Mouse (Mus musculus) brain, embryonic 14.5 days (tissue): ENCODE results near the gene BC034090.

Experiments used
- CTCF ChIP-seq: fragments of 200-500 bp; IDR thresholded peaks from 2 replicates; pipeline ENCODE4 v1.5.1; 2012; ENCODE audit warnings: inconsistent platforms, mild to moderate bottlenecking, moderate library complexity, borderline replicate concordance; ENCODE audit not compliant: insufficient read depth, insufficient read length; ENCODE audit errors: extremely low read depth
- POLR2A ChIP-seq: fragments of 200-500 bp; IDR thresholded peaks from 2 replicates; pipeline ENCODE4 v1.6.1; 2012; ENCODE audit warnings: mild to moderate bottlenecking, inconsistent platforms, borderline replicate concordance; ENCODE audit not compliant: poor library complexity, insufficient read depth, insufficient read length, severe bottlenecking; ENCODE audit errors: extremely low read depth

GRCm38 (mm10) chr1:155272953-155273352, 28.7 kb upstream of the BC034090 start:
- TF ChIP-seq CTCF = no peak
- TF ChIP-seq POLR2A = no peak
